Mouse (Mus musculus): ENCODE results near the gene Cby3.
"Not testable (repeated sequence)": the region's sequence is repeated elsewhere in the genome, so short reads cannot be mapped to it uniquely, and the experiment has no call there.

Cby3 gene

DNA sequence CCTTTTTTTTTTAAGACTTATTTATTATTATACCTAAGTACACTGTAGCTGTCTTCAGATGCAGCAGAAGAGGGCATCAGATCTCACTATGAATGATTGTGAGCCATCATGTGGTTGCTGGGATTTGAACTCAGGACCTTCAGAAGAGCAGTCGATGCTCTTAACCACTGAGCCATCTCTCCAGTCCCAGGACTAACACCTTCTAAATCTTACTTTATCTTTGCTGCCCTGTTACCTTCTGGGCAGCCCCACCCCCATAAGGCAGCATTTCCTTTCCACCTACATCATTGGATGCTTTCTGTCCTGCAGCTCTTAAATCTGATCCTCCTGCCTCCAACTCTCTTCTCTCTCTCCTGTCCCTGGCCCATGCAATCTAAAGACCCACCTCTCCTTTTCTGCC lies 7.0 kb downstream of the Cby3 start:
- not testable (repeated sequence) for DNase-seq (ENCODE audit: low read depth)

DNA sequence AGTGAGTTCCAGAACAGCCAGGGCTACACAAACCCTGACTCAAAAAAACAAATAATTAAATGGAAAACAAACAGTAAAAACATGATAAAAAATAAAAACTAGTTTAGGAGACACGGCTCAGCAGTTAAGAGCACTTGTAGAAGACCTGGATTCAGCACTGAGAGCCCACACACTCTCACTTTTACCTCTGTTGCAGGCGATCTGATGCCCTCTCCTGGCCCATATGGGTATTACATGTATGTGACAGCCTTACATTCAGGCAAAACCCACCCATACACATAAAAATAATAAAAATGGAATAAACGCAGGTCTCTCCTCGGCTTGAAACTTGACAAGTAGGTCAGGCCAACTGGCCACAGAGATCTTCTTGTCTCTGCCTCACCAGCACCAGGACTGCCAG lies 10.3 kb downstream of the Cby3 start:
- DNase-seq (ENCODE audit: low read depth) = peak; percentile 85

DNA sequence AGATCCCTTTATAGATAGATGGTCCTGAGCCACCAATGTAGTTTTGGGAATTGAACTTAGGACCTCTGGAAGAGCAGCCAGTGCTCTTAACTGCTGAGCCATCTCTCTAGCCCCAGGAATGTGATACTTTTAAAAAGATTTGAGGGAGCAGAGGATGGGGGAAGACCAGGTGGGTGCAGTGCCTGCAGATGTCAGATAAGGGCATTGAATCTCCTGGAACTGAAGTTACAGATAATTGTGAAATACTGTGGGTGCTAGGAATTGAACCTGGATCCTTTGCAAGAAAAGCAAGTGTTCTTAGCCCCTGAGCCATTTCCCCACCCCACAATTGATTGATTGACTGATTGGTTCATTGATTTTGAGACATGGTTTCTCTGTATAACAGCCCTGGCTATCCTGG lies 11.1 kb downstream of the Cby3 start:
- DNase-seq (ENCODE audit: low read depth) = no peak

DNA sequence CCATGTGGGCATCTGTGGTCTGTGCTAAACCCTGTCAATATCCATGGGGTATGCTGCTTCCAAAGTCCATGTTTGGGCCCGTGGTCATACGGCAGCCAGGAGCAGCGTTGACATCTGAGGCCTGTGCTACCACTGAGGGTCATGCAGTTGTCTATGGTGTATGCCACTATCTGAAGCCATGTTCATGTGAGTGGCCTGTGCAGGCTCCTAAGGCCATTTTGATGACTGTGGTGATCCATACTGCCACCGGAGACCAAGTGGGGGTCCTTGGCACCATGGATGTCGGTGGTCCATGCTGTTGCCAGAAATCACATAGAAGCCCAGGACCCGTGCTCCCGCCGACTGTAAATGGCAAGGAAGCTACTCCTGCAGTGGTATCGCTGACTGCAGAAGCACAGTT lies 13.3 kb downstream of the Cby3 start:
- DNase-seq (ENCODE audit: low read depth) = no peak

DNA sequence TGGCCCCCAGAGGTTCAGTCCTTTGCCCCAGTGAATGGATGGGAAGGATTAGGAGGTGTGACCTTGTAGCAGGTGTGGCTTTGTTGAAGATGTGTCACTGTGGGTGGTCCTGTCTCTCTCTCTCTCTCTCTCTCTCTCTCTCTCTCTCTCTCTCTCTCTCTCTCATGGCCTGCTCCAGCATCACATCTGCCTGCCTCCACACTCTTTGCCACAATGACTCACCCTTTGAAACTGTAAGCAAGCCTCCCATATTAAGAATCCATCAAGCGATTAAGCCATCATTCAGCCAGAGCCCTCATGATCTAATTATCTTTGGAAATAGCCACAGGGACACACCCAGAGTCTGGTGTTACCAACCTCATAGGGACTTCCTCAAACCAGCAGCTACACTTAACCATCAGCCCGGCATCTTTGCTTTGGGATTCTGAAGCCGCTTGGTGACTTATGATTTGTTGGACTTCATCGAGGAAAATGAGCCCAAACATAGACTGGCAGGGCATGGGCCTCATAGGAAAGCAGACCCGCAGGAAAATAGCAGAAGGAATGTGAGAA lies 15.2 kb downstream of the Cby3 start:
- no peak for DNase-seq (ENCODE audit: low read depth)

DNA sequence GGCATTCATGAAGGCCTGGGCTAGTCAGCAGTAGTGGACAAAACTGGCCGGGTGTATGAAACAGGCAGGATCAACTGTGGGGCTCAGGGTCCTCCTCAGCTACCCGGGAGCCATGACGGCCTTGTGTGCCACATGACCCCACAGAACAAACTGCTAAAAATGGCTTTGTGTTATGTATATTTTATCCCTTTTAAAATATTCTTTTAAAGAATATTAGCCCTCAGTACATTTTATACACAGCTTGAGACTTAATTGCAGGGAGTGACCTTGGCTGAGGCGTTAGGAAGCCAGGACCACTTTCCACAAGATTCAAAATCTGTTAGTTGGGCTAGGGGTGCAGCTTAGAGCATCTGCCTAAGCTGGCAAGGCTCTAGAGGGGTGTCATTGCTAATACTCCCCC lies 16.7 kb downstream of the Cby3 start:
- no peak for DNase-seq (ENCODE audit: low read depth)

DNA sequence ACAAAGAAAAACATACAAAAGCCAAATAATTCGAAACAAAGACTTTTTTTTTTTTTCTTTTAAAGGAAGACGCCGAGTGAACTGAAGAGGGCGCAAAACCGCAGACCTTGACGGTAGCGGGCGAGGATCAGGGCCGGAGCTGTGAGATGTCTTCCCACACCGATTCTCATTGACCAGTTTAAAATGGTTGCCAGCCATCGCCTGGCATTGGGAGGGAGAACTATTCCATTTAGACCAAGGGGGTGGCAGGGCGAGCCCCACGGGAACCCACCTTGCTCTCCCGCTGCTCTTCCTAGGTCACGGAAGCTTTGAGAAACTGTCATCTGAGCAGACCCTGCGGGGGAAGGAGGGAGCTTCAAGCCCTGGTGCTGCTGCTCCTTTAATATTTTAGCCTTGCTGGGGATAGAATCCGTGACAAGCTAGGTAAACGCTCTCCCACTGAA lies 17.2 kb downstream of the Cby3 start:
- DNase-seq (ENCODE audit: low read depth) = peak; percentile 63

DNA sequence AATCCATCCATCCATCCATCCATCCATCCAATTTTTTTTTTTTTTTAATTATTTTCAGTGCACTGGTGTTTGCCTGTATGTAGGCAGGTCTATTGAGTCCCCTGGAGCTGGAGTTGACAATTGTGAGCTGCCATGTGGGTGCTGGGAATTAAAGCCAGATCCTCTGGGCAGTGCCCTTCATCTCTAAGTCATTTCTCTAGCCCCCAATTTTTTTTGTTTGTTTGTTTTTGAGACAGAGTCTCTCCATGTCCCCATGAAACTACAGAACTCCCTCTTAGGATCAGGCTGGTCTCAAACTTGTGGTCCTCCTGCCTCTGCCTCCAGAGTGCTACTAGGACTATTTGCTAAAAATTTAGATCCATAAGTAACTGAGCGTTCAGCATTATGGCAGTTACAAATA lies 17.6 kb downstream of the Cby3 start:
- no peak for DNase-seq (ENCODE audit: low read depth)

DNA sequence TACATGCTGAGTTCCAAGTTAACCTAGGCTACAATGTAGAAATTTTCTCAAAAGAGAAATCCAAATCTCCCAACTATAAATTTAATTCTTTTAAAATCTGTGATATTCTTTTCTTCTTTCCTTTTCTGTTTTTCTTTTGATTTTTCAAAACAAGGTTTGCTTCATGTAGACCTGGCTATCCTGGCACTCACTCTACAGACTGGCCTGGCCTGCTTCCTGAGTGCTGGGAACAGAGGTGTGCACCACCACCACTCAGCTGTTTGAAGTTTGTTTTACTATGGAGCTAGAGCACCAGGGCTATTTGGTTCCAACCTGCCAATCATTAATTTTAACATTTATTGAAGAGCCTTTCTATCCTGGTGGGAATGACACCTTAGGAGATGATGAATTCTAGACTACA lies 18.8 kb downstream of the Cby3 start:
- no peak for DNase-seq (ENCODE audit: low read depth)

DNA sequence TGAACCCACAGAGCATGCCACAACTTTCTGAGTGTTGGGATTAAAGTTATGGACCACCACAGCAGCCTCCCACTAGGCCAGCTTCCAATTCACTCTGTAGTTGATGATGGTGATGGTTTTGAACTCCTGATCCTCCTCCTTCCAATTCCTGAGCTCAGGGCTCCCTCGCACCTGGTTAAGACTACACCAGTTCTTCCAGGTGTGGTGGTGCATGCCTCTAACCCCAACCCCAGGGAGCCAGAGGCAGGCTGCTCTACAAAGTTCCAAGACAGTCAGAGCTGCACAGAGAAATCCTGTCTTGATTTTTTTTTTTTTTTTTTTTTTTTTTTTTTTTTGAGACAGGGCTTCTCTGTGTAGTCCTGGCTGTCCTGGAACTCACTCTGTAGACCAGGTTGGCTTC lies 19.4 kb downstream of the Cby3 start:
- no peak for DNase-seq (ENCODE audit: low read depth)

DNA sequence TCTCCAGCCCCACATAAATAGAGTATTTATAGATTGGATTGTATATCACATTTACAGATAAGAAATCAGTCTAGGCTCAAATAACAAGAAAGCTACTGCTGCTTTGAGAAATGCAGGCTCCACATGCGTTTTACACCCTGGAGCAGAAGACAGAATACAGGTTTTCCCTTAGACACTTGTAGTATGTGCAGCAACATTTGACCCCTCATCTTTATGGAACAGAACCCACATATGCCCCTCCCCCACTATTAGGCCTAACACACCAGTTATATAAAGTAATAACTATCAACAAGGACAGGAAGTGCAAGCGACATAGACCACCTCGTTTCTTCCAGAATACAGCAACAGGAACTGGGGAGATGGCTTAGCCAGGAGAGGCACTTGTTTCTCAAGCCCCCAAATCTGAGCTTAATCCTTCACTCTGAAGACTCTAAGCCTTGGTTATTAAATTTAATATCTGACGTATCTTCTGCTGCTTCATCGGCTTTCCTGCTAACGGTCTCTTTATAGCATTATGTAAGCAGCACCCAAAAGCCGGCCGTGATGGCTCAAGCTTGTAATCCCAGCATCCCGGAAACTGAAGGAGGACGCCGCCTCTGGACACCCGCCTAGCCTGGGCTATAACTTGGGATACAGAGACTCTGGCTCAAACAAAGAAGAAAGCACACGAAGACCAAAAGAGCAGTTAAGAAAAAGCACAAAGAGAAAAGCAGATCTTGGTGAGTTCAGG lies 20.2 kb downstream of the Cby3 start:
- no peak for DNase-seq (ENCODE audit: low read depth)

DNA sequence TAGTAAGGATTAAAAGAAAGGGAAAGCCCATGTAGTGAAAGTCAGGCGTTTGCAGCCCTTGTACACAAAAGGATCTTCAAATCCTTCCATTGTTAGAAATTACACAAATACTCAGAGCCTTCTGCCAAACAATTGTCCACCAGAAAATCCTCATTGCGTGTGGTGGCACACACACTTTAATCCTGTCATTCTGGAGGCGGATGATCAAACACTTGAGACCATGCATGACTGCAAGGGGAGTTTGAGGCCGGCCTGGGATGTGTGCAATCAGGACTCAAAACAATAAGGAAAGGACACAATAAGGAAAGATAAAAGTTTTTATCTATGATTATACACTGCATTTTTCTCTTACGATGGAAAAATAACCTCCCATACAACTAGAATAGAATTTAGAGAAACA lies 21.2 kb downstream of the Cby3 start:
- DNase-seq (ENCODE audit: low read depth) = no peak

DNA sequence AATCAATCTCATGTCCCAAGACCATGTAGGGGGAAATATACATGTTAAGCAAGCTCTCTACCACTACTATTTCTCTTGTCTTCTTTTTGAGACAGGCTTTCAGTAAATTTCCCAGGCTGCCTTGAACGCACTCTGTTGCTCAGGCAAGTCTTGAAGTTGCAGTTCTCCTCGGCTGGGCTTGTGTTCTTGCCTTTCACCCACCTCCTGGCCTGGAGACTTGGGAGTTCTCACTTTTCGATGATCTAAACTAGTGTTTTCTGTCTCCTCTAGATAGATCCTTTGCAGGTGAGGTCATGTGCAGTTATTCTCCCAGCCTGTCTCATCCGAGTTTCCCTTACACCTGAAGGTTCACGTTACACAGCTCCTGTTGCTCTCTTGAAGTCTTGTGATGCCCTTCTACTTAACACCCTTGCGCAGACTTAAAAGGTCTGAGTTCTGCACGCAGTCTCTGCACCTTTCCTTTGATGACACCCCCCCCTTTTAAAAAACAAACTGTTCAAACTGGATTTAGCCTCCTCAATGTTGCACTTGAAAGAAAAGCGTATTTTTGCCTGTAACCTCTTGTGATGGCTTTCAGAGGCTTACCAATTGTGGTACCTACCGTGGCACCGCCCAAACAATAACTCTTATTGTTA lies 22.0 kb downstream of the Cby3 start:
- DNase-seq (ENCODE audit: low read depth) = no peak

DNA sequence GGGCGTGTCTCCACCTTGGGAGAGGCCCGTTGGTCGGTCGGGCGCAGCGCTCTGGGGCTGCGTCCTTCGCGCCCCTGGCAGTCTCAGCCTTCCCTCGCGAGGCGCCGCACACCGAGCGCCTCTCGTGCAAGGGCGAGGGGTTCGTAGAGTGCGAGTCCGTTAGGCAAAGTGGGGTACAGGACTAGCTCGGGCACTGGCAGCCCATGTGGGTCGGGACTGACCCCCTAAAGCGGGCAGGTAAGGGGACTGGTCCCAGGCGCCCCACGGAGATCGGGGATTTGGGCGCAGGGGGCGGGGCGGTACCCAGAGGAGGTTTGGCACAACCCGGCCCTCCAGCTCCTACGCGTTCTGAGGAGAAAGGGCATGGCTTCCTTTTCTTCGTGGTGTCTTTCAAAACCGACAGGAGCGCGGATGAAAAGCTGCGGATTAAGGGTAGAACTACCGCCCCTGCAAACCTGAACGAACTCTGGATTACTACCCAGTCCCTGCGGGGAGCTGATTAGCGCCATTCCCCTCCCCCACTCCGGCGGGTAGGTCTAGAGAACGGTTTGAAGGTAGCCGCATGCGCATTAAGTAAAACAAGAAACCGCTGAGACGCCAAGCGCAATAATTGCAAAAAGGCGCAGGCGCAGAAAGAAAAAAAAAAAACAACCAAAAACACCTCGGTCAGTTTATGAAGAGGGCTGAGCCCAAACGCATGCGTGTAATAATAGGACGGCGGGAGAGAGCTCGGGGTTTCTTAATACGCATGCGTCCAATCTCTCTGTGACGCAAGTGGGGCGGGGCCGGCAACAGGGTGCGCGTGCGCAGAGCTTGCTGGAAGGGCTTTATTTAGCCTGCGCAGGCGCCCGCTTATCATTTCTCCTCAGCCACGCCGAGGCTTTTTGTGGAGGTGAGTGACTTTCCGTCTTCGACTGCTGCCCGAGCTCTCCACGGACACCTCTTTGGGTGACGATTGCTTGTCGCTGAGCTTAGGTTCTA lies 22.9 kb downstream of the Cby3 start, which contains the start of gene Hnrnph1:
TSS of gene Hnrnph1 (plus strand) at position 80 of the 981 bp plus-strand sequence.
- DNase-seq (ENCODE audit: low read depth) = peak; percentile 97

DNA sequence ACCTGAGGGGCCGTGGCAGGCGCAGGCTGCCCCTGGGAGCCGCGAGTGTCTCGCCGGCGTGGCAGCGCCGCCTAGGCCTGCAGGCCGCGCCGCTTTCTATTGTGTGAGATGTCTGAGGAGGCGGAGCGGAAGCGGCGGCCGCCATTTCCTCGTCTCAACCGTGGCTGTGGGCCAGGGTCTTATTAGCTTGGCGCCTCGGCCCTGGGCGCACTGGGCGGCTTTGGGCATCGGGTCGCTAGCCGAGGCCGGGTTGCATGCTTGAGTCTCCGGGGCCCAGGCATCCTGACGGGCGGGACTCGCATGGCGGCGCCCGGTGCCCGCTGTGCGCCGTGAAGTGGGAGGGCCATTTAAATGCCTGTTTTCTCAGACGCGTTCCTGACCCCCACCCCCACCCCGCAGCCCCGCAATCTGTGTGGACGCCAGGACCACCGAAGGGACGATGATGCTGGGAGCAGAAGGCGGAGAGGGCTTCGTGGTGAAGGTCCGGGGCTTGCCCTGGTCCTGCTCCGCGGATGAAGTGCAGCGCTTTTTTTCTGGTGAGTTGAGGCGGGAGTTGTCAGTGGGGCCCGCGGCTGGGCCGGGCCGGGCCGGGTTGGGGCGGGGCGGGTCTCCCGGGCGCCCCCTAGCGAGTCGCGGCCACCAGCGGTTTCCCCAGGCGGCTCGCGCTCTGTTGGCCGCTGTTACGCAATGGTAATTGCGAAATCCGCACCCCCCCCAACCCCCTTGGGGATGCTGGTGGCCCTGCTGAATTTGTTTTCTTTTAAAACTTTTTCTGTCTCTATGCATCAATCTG lies 23.8 kb downstream of the Cby3 start:
- peak; percentile 66 for DNase-seq (ENCODE audit: low read depth)

DNA sequence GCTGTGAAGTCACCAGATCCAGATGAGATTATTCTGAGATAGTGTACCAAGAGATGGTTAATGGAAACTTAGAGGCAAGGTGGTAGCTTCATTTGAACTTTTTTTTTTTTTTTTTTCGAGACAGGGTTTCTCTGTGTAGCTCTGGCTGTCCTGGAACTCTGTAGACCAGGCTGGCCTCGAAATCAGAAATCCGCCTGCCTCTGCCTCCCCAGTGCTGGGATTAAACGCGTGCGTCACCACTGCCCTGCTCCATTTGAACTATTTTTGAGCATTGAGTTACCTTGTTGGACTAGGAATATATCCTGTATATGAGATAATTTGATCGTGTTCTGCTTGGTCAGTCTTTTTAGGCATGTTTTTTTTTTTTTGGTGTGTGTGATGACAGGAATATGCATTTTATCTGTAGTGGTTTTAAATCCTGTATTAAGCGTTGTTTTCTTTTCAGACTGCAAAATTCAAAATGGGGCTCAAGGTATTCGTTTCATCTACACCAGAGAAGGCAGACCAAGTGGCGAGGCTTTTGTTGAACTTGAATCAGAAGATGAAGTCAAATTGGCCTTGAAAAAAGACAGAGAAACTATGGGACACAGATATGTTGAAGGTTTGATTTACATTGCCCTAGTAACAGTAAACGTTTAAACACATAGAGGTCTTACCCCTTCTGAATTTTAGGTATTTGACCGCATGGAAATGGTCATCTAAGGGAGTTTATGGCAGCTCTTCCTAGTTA lies 24.9 kb downstream of the Cby3 start:
- DNase-seq (ENCODE audit: low read depth) = no peak

DNA sequence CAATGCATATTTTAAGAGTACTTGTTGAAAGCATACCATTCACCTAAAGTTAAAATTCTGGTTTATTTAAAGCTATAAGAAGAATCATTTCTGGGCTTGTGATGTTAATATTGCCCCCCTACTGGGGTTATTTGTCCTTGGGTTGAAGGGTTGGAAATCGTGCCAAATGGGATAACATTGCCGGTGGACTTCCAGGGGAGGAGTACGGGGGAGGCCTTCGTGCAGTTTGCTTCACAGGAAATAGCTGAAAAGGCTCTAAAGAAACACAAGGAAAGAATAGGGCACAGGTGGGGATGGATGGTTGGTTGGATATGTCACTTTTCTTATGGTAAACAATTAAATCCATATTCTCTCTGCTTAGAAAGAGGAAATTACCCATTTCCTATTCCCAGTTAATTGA lies 27.0 kb downstream of the Cby3 start:
- no peak for DNase-seq (ENCODE audit: low read depth)

DNA sequence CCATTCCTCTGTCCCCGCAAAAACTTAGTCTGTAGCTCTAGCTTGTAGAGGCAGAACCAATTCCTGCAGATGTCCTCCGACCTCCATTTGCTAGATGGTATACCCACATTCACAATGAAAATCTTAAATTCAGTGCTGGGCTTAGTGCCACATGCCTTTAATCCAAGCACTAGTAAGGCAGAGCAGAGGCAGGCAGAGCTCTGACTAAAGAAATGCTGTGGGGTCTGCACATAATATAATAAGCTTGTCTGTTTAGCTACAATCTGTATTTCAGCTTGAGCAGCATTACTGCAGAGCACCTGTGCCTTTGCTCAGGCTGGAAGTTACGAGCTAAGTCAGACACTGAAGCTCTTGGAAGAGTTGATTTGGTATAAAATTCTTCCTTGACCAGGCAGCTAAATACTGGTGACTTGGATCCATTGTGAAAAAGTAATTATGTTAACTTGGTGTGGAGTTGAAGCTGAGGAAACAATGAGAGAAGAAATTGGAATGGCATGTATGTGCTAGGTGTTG lies 33.0 kb downstream of the Cby3 start:
- no peak for DNase-seq (ENCODE audit: low read depth)

DNA sequence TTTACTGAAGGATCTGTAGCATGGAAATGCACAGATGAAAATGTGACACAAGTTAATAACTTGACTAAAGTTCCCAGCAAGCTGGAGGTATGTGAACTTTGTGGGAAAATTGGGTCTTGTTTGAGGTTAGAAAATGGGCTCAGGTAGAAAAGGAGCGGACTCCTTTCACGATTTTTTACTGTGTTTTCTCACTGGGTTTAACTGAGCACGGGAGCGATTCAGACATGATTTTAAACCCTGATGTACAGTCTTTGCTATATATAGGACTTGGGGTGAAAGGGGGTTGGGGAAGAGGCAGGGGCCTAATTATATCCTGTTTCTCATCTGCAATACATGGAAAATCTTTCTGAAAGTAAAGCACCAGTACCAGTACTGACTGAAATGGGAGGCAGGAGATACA lies 33.4 kb downstream of the Cby3 start:
- no peak for DNase-seq (ENCODE audit: low read depth)

DNA sequence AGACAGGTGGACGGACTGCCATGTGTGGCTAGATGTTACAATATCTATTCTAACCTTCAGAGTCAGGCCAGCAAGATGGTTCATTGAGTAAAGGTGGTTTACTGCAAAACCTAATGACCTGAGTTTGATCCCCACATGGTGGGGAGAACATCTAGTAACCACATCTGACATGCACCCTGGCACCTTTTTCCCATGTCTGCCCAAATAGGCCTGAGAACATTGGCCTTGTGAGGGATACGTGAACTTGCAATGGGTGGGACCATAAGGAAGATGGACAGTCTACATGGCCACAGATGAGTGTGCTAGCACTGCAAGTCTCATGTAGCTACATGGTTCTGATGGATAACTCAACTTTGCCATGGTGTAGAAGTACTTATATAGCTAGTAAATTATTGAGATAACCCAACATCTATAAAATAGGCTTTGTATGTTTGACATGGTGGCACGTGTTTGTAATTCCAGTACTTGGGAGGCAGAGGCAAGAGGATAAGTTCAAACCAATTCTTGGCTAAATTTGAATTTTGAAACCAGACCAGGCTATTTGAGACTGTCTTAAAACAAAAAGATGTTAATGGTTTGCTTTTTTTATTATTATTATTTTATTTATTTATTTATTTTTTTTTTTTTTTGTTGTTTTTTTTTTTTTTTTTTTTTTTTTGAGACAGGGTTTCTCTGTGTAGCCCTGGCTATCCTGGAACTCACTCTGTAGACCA lies 34.1 kb downstream of the Cby3 start:
- no peak for DNase-seq (ENCODE audit: low read depth)

Data from c-Kit-positive CD71-negative TER-119-negative erythroid progenitor cells, embryonic 14.5 days (primary cell).